In the genomic region with DNA sequence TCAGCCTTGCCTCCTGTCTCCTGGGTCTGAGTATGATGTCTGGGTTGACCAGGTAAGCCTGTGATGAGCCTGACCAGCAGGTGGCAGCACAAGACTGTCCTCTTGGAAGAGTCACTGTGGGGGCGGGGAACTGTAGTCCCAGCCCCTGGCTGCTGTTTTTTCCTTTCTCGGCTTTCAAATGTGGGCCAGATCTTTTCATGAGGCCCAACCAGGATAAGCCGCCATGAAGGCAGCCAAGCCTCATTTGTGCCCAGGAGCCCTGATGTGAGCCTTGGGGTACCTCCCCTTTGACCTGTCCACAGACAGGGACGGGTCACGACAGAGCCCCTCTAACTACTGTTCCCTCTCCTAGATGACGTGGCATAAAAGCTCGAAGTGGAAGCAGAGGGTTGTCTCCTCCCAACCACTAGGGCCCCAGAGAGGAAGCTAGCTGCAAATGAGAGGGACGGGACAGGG, we compare ENCODE assay signal across 7 mouse cellular contexts. TPM values are rescaled to one million over a fixed set of nuclear protein-coding genes. Genes with fewer than 3 reads are reported as not detected.
A peak's percentile ranks its signal among the peaks of the same experiment; 100 is the strongest.
DNase-seq lines count a peak whose midpoint lies in the region; ATAC-seq lines count a peak whose summit lies in the region.

No protein-coding gene starts in this region.

- peak overlapping the region; percentile 51 for H3K4me2 ChIP-seq in limb, embryonic 11.5 days (ENCODE audit: low read depth, severe bottlenecking)
- peak overlapping the region; percentile 96 for H3K4me2 ChIP-seq in midbrain, embryonic 14.5 days (ENCODE audit: low read length)

- peaks cover 47% of the 10 kb centered on the region for H3K27me3 ChIP-seq in embryonic facial prominence, embryonic 10.5 days (replicated peaks; ENCODE audit: low read depth, poor library complexity, severe bottlenecking)
- H3K27me3 ChIP-seq in limb, embryonic 11.5 days (ENCODE audit: control insufficient read depth, insufficient read depth, low read length): peaks cover 38% of the 10 kb centered on the region
- no peaks in the 10 kb centered on the region; the same call in 1 of the 2 replicates for H3K27me3 ChIP-seq in midbrain, embryonic 14.5 days (ENCODE audit: control insufficient read depth, insufficient read depth, low read length)

- peak overlapping the region; percentile 13; the same call in 1 of the 2 replicates for H3K9ac ChIP-seq in limb, embryonic 11.5 days (ENCODE audit: low read length)
- peak overlapping the region; percentile 95; the same call in 1 of the 2 replicates for H3K9ac ChIP-seq in midbrain, embryonic 14.5 days (replicated peaks; ENCODE audit: low read length)

- peak; percentile 58; the same call in 1 of the 2 replicates for ATAC-seq in limb, embryonic 11.5 days (ENCODE audit: insufficient number of reproducible peaks, low FRiP score, low TSS enrichment, low read depth)
- ATAC-seq in midbrain, embryonic 14.5 days (ENCODE audit: low FRiP score, low TSS enrichment): peak; percentile 57

- peak overlapping the region; percentile 85 for H3K27ac ChIP-seq in embryonic facial prominence, embryonic 10.5 days (replicated peaks)
- H3K27ac ChIP-seq in limb, embryonic 11.5 days (replicated peaks; ENCODE audit: low read depth, low read length): no peak overlapping the region
- peak overlapping the region; percentile 74 for H3K27ac ChIP-seq in midbrain, embryonic 14.5 days (replicated peaks; ENCODE audit: low read depth, low read length)

- no peaks in the 10 kb centered on the region for H3K9me3 ChIP-seq in embryonic facial prominence, embryonic 10.5 days
- no peaks in the 10 kb centered on the region for H3K9me3 ChIP-seq in limb, embryonic 11.5 days (ENCODE audit: control insufficient read depth, low read length)
- no peaks in the 10 kb centered on the region for H3K9me3 ChIP-seq in midbrain, embryonic 14.5 days (ENCODE audit: control insufficient read depth, low read length)

- peak; percentile 98 for DNase-seq in adrenal gland, postnatal 10 days
- DNase-seq in embryonic facial prominence, embryonic 10.5 days (ENCODE audit: low spot score): peak; percentile 92
- DNase-seq in heart, adult 11 months: peak; percentile 99
- DNase-seq in kidney, adult 18-20 months: peak; percentile 96
- DNase-seq in limb, embryonic 11.5 days (ENCODE audit: low spot score): peak; percentile 99
- DNase-seq in midbrain, embryonic 14.5 days: peak; percentile 98
- peak; percentile 75 to 93 for DNase-seq in spleen, adult 18-20 months

- peaks cover 40% of the 10 kb centered on the region for H3K36me3 ChIP-seq in embryonic facial prominence, embryonic 10.5 days (replicated peaks)
- no peaks in the 10 kb centered on the region for H3K36me3 ChIP-seq in limb, embryonic 11.5 days (ENCODE audit: control insufficient read depth, insufficient read depth, low read length)
- peaks cover 48% of the 10 kb centered on the region for H3K36me3 ChIP-seq in midbrain, embryonic 14.5 days (ENCODE audit: control insufficient read depth, insufficient read depth, low read length)

- H3K4me3 ChIP-seq in embryonic facial prominence, embryonic 10.5 days: peak overlapping the region; percentile 79
- no peak overlapping the region for H3K4me3 ChIP-seq in limb, embryonic 11.5 days (ENCODE audit: low read depth, low read length)
- H3K4me3 ChIP-seq in midbrain, embryonic 14.5 days (replicated peaks; ENCODE audit: low read depth, low read length): peak overlapping the region; percentile 88

- under 1% methylated on average over 8 of the region's 8 CpGs for WGBS in embryonic facial prominence, embryonic 10.5 days
- WGBS in limb, embryonic 11.5 days: 0% methylated on average over 8 of the region's 8 CpGs
- under 1% methylated on average over 8 of the region's 8 CpGs for WGBS in midbrain, embryonic 14.5 days

- H3K4me1 ChIP-seq in embryonic facial prominence, embryonic 10.5 days: peaks cover 63% of the 10 kb centered on the region
- peaks cover 25% of the 10 kb centered on the region for H3K4me1 ChIP-seq in limb, embryonic 11.5 days (ENCODE audit: control insufficient read depth, insufficient read depth, low read length)
- H3K4me1 ChIP-seq in midbrain, embryonic 14.5 days (ENCODE audit: control insufficient read depth, insufficient read depth, low read length): peaks cover 26% of the 10 kb centered on the region

RNA-seq across cellular contexts. Expression of a gene that starts 3.7 kb away (rescaled TPM):
- 10 to 100 TPM; 46.2 to 53.1 TPM for total RNA-seq in adrenal gland, postnatal 10 days (2021)
- 479 and 683 TPM in 2 replicates for polyA plus RNA-seq in embryonic facial prominence, embryonic 10.5 days (2016; fragmentation: Nextera tagmentation; extraction: Ambion mirVana)
- polyA plus RNA-seq in limb, embryonic 11.5 days (2014; fragmentation: Nextera tagmentation; extraction: Ambion mirVana): 76.4 and 84.4 TPM in 2 replicates
- polyA plus RNA-seq in midbrain, embryonic 14.5 days (2014; fragmentation: Nextera tagmentation; extraction: Ambion mirVana): 1,414 and 1,526 TPM in 2 replicates

RNA-seq across cellular contexts. Expression of a gene that starts 9.4 kb away (rescaled TPM):
- total RNA-seq in adrenal gland, postnatal 10 days (2021): 10 to 100 TPM in 1 of 2 experiments, 1 to 10 TPM in 1; 9.5 to 11.3 TPM
- polyA plus RNA-seq in embryonic facial prominence, embryonic 10.5 days (2016; fragmentation: Nextera tagmentation; extraction: Ambion mirVana): 17.7 and 19.6 TPM in 2 replicates
- polyA plus RNA-seq in limb, embryonic 11.5 days (2014; fragmentation: Nextera tagmentation; extraction: Ambion mirVana): 6.3 and 7.4 TPM in 2 replicates
- 7.0 and 8.0 TPM in 2 replicates for polyA plus RNA-seq in midbrain, embryonic 14.5 days (2014; fragmentation: Nextera tagmentation; extraction: Ambion mirVana)

RNA-seq across cellular contexts. Expression of a gene that starts 44.6 kb away (rescaled TPM):
- total RNA-seq in adrenal gland, postnatal 10 days (2021): 10 to 100 TPM; 32.1 to 35.4 TPM
- polyA plus RNA-seq in embryonic facial prominence, embryonic 10.5 days (2016; fragmentation: Nextera tagmentation; extraction: Ambion mirVana): 50.2 and 58.0 TPM in 2 replicates
- 56.8 and 58.2 TPM in 2 replicates for polyA plus RNA-seq in limb, embryonic 11.5 days (2014; fragmentation: Nextera tagmentation; extraction: Ambion mirVana)
- 67.3 and 72.9 TPM in 2 replicates for polyA plus RNA-seq in midbrain, embryonic 14.5 days (2014; fragmentation: Nextera tagmentation; extraction: Ambion mirVana)

RNA-seq across cellular contexts. Expression of a gene that starts 44.6 kb away (rescaled TPM):
- 10 to 100 TPM; 69.0 to 72.8 TPM for total RNA-seq in adrenal gland, postnatal 10 days (2021)
- polyA plus RNA-seq in embryonic facial prominence, embryonic 10.5 days (2016; fragmentation: Nextera tagmentation; extraction: Ambion mirVana): 56.2 and 56.4 TPM in 2 replicates
- polyA plus RNA-seq in limb, embryonic 11.5 days (2014; fragmentation: Nextera tagmentation; extraction: Ambion mirVana): 55.1 and 61.1 TPM in 2 replicates
- polyA plus RNA-seq in midbrain, embryonic 14.5 days (2014; fragmentation: Nextera tagmentation; extraction: Ambion mirVana): 57.6 and 66.0 TPM in 2 replicates
